Mouse (Mus musculus) intestine, embryonic 15.5 days (tissue): ENCODE results near the gene Mdk. TPM values are rescaled to one million over a fixed set of nuclear protein-coding genes. Genes with fewer than 3 reads are reported as not detected.

Source experiments
- ATAC-seq: fragments of 200-750 bp; cut with Nextera tagmentation; 2 replicates; pipeline ENCODE4 v1.8.0; 2017; ENCODE audit warnings: moderate TSS enrichment, moderate library complexity
- H3K27ac ChIP-seq: fragments of 300-500 bp; sonication (generic); 2 replicates; pipeline ENCODE4 v1.5.1; 2015; ENCODE audit warnings: mild to moderate bottlenecking, inconsistent platforms
- H3K27me3 ChIP-seq: fragments of 300-500 bp; sonication (generic); replicated peaks from 2 replicates; pipeline ENCODE4 v1.6.1; 2015; ENCODE audit warnings: inconsistent platforms
- H3K36me3 ChIP-seq: fragments of 300-500 bp; sonication (generic); 2 replicates; pipeline ENCODE4 v1.6.1; 2015; ENCODE audit warnings: inconsistent platforms
- H3K4me1 ChIP-seq: fragments of 300-500 bp; sonication (generic); replicated peaks from 2 replicates; pipeline ENCODE4 v1.6.1; 2015; ENCODE audit warnings: inconsistent platforms
- H3K4me2 ChIP-seq: fragments of 300-500 bp; sonication (generic); replicated peaks from 2 replicates; pipeline ENCODE4 v1.6.1; 2015; ENCODE audit warnings: mild to moderate bottlenecking, inconsistent platforms
- H3K4me3 ChIP-seq: fragments of 300-500 bp; sonication (generic); replicated peaks from 2 replicates; pipeline ENCODE4 v1.5.1; 2015; ENCODE audit warnings: inconsistent platforms
- H3K9ac ChIP-seq: fragments of 300-500 bp; sonication (generic); 2 replicates; pipeline ENCODE4 v1.6.1; 2015; ENCODE audit warnings: inconsistent platforms
- H3K9me3 ChIP-seq: fragments of 300-500 bp; sonication (generic); 2 replicates; pipeline ENCODE4 v1.6.1; 2016; ENCODE audit warnings: inconsistent platforms
- WGBS: fragments of 180-500 bp; shearing (Covaris S2); methylation state at CpG from one replicate; pipeline ENCODE4 v1.1.7; 2015; 5-methylcytosine and 5-hydroxymethylcytosine counted together
- polyA plus RNA-seq: library from polyadenylated mRNA; unstranded; fragments of >200 nt; fragmentation: Nextera tagmentation; extraction: Ambion mirVana; gene quantifications from 2 replicates; pipeline ENCODE4 v1.2.1, GENCODE M21; 2015

The Mdk gene
- polyA plus RNA-seq, 1 experiment from 2014 or later: 652 TPM

GRCm38 (mm10) chr2:91965417-91965816 lies 33.3 kb upstream of the Mdk start:
- 21% methylated on average over 20 of the region's 20 CpGs for WGBS
- Histone ChIP-seq H3K9ac (peak overlapping the region; percentile 44), H3K9me3 (no peaks in the 10 kb centered on the region), H3K4me1 (peaks cover 41% of the 10 kb centered on the region), H3K36me3 (no peaks in the 10 kb centered on the region), H3K27ac (peak overlapping the region; percentile 42; the same call in 1 of the 2 replicates), H3K27me3 (no peaks in the 10 kb centered on the region), H3K4me2 (peak overlapping the region; percentile 80), H3K4me3 (peak overlapping the region; percentile 30)
- ATAC-seq: no peak

- Histone ChIP-seq H3K27me3 (no peaks in the 10 kb centered on the region), H3K9ac (no peak overlapping the region), H3K4me1 (peaks cover 48% of the 10 kb centered on the region), H3K4me3 (peak overlapping the region; percentile 30; the same call in 1 of the 2 replicates), H3K9me3 (no peaks in the 10 kb centered on the region), H3K36me3 (no peaks in the 10 kb centered on the region), H3K4me2 (peak overlapping the region; percentile 80), H3K27ac (peak overlapping the region; percentile 42; the same call in 1 of the 2 replicates)
- 63% methylated on average over 3 of the region's 3 CpGs for WGBS
- ATAC-seq: no peak
Observed at GRCm38 (mm10) chr2:91964610-91965204, 32.6 kb upstream of the Mdk start.

- Histone ChIP-seq H3K4me1 (peaks cover 60% of the 10 kb centered on the region), H3K4me3 (peak overlapping the region; percentile 83)
Observed at GRCm38 (mm10) chr2:91963443-91963932, 31.4 kb upstream of the Mdk start.

GRCm38 (mm10) chr2:91962864-91963401 lies 30.8 kb upstream of the Mdk start:
- peak overlapping the region; percentile 94 for H3K9ac ChIP-seq
- under 1% methylated on average over 37 of the region's 39 CpGs for WGBS
- H3K27ac ChIP-seq: peak overlapping the region; percentile 90
- peak overlapping the region; percentile 80 for H3K4me2 ChIP-seq
- no peaks in the 10 kb centered on the region for H3K9me3 ChIP-seq
- no peaks in the 10 kb centered on the region for H3K36me3 ChIP-seq
- H3K4me1 ChIP-seq: peaks cover 61% of the 10 kb centered on the region
- H3K27me3 ChIP-seq: no peaks in the 10 kb centered on the region
- peak; percentile 16; the same call in 1 of the 2 replicates for ATAC-seq
- peak overlapping the region; percentile 83 for H3K4me3 ChIP-seq

More at GRCm38 (mm10) chr2:91963443-91963932, 31.4 kb upstream of the Mdk start:
- Histone ChIP-seq H3K4me2 (peak overlapping the region; percentile 80), H3K9me3 (no peaks in the 10 kb centered on the region), H3K36me3 (no peaks in the 10 kb centered on the region), H3K27ac (peak overlapping the region; percentile 90), H3K27me3 (no peaks in the 10 kb centered on the region), H3K9ac (peak overlapping the region; percentile 94)
- 0% methylated on average over 57 of the region's 57 CpGs for WGBS
- ATAC-seq: peak; percentile 91

GRCm38 (mm10) chr2:91961901-91962761 lies 30.0 kb upstream of the Mdk start:
- peak overlapping the region; percentile 83 for H3K4me3 ChIP-seq
- peak overlapping the region; percentile 80 for H3K4me2 ChIP-seq
- peak overlapping the region; percentile 92 for H3K27ac ChIP-seq
- H3K36me3 ChIP-seq: no peaks in the 10 kb centered on the region
- H3K4me1 ChIP-seq: peaks cover 67% of the 10 kb centered on the region
- no peaks in the 10 kb centered on the region for H3K9me3 ChIP-seq
- no peaks in the 10 kb centered on the region for H3K27me3 ChIP-seq
- WGBS: 37% methylated on average over 4 of the region's 4 CpGs
- peak overlapping the region; percentile 94 for H3K9ac ChIP-seq
- ATAC-seq: peak; percentile 77

- no peak for ATAC-seq
- no peak overlapping the region for H3K9ac ChIP-seq
- no peaks in the 10 kb centered on the region for H3K36me3 ChIP-seq
- H3K4me1 ChIP-seq: peaks cover 75% of the 10 kb centered on the region
- no peak overlapping the region for H3K27ac ChIP-seq
- H3K9me3 ChIP-seq: no peaks in the 10 kb centered on the region
- WGBS: 94% methylated on average over 5 of the region's 5 CpGs
- no peaks in the 10 kb centered on the region for H3K27me3 ChIP-seq
- no peak overlapping the region for H3K4me2 ChIP-seq
- no peak overlapping the region for H3K4me3 ChIP-seq
Observed at GRCm38 (mm10) chr2:91960459-91960858, 28.4 kb upstream of the Mdk start.

GRCm38 (mm10) chr2:91959544-91960410 lies 27.7 kb upstream of the Mdk start:
- peaks cover 77% of the 10 kb centered on the region for H3K4me1 ChIP-seq
- no peak overlapping the region for H3K4me3 ChIP-seq
- H3K9ac ChIP-seq: no peak overlapping the region; the same call in 1 of the 2 replicates
- 72% methylated on average over 11 of the region's 11 CpGs for WGBS
- H3K27me3 ChIP-seq: no peaks in the 10 kb centered on the region
- 0 out of 2 replicates have a peak overlapping the region, but pooled peaks have one; percentile 12 for H3K4me2 ChIP-seq
- H3K9me3 ChIP-seq: no peaks in the 10 kb centered on the region
- H3K36me3 ChIP-seq: no peaks in the 10 kb centered on the region
- no peak overlapping the region for H3K27ac ChIP-seq
- no peak for ATAC-seq

- ATAC-seq: no peak
- Histone ChIP-seq H3K27me3 (no peaks in the 10 kb centered on the region), H3K4me1 (peaks cover 81% of the 10 kb centered on the region), H3K4me2 (0 out of 2 replicates have a peak overlapping the region, but pooled peaks have one; percentile 11), H3K27ac (no peak overlapping the region), H3K36me3 (no peaks in the 10 kb centered on the region), H3K4me3 (no peak overlapping the region), H3K9me3 (no peaks in the 10 kb centered on the region), H3K9ac (no peak overlapping the region)
- WGBS: 42% methylated on average over 10 of the region's 10 CpGs
Observed at GRCm38 (mm10) chr2:91958701-91959457, 26.8 kb upstream of the Mdk start.

GRCm38 (mm10) chr2:91958049-91958448 lies 26.0 kb upstream of the Mdk start:
- no peaks in the 10 kb centered on the region for H3K9me3 ChIP-seq
- no peak overlapping the region for H3K4me2 ChIP-seq
- H3K4me1 ChIP-seq: peaks cover 85% of the 10 kb centered on the region
- 80% methylated on average over 8 of the region's 8 CpGs for WGBS
- no peaks in the 10 kb centered on the region for H3K27me3 ChIP-seq
- ATAC-seq: no peak
- H3K9ac ChIP-seq: no peak overlapping the region
- no peak overlapping the region for H3K4me3 ChIP-seq
- no peaks in the 10 kb centered on the region for H3K36me3 ChIP-seq
- no peak overlapping the region for H3K27ac ChIP-seq

GRCm38 (mm10) chr2:91957096-91957495 lies 25.0 kb upstream of the Mdk start:
- peak overlapping the region; percentile 41 for H3K4me2 ChIP-seq
- H3K36me3 ChIP-seq: no peaks in the 10 kb centered on the region
- 0 out of 2 replicates have a peak overlapping the region, but pooled peaks have one; percentile 17 for H3K27ac ChIP-seq
- peaks cover 80% of the 10 kb centered on the region for H3K4me1 ChIP-seq
- H3K4me3 ChIP-seq: no peak overlapping the region
- no peaks in the 10 kb centered on the region for H3K27me3 ChIP-seq
- H3K9ac ChIP-seq: 0 out of 2 replicates have a peak overlapping the region, but pooled peaks have one; percentile 11
- 14% methylated on average over 4 of the region's 4 CpGs for WGBS
- no peaks in the 10 kb centered on the region for H3K9me3 ChIP-seq
- peak; percentile 42 for ATAC-seq

- 83% methylated on average over 6 of the region's 6 CpGs for WGBS
- Histone ChIP-seq H3K4me1 (peaks cover 70% of the 10 kb centered on the region), H3K9ac (no peak overlapping the region), H3K27me3 (no peaks in the 10 kb centered on the region), H3K9me3 (no peaks in the 10 kb centered on the region), H3K4me2 (no peak overlapping the region), H3K4me3 (no peak overlapping the region), H3K36me3 (no peaks in the 10 kb centered on the region), H3K27ac (peak overlapping the region; percentile 32)
- ATAC-seq: no peak
Observed at GRCm38 (mm10) chr2:91955875-91956274, 23.8 kb upstream of the Mdk start.
